Mouse (Mus musculus) MEL (cell line): ENCODE data around the gene Car4.

Experiments used
- CTCF ChIP-seq, 3 experiments: IDR thresholded peaks in 2 of 3; conservative IDR thresholded peaks in 1 of 3; 2 replicates each; pipeline ENCODE4 v1.5.1; 2011 to 2012; ENCODE audit warnings: low read length in 3 of 3, low read depth in 2 of 3, mild to moderate bottlenecking in 2 of 3, improper control_type of control experiment in 1 of 3, inconsistent platforms in 1 of 3, mixed read lengths in 1 of 3, moderate library complexity in 1 of 3; ENCODE audit not compliant: control insufficient read depth in 1 of 3, insufficient read depth in 1 of 3, poor library complexity in 1 of 3, severe bottlenecking in 1 of 3
- GATA1 ChIP-seq: IDR thresholded peaks from 2 replicates; pipeline ENCODE4 v1.6.1; 2011; ENCODE audit warnings: low read depth, low read length, improper control_type of control experiment
- MAFK ChIP-seq: IDR thresholded peaks from 2 replicates; pipeline ENCODE4 v1.6.1; 2011; ENCODE audit warnings: low read depth, mild to moderate bottlenecking, low read length, improper control_type of control experiment, borderline replicate concordance

GRCm38 (mm10) chr11:84967113-84967512 lies 9.5 kb downstream of the Car4 start:
- TF ChIP-seq CTCF (IDR thresholded peaks at IDR 0.05 in 2 of 3, conservative IDR thresholded peaks at IDR 0.05 in 1 of 3; ENCODE audit: control insufficient read depth in 1 of 3, insufficient read depth in 1 of 3, low read depth in 2 of 3, low read length in 3 of 3, poor library complexity in 1 of 3, severe bottlenecking in 1 of 3) (no peak), GATA1 (no peak), MAFK (no peak)
